Mouse (Mus musculus) midbrain, postnatal 0 days (tissue): Measurements from ENCODE around the gene Ephb1. TPM values are rescaled to one million over a fixed set of nuclear protein-coding genes. Genes with fewer than 3 reads are reported as not detected.

Source experiments
- ATAC-seq: fragments of 200-750 bp; cut with Nextera tagmentation; 2 replicates; pipeline ENCODE4 v1.8.0; 2017; ENCODE audit warnings: moderate number of reproducible peaks, mild to moderate bottlenecking, moderate TSS enrichment, moderate library complexity; ENCODE audit not compliant: low FRiP score
- DNase-seq: peaks from one replicate; pipeline ENCODE4 v3.0.0-alpha.2; 2015; ENCODE audit warnings: low spot score
- H3K27ac ChIP-seq: fragments of 300-500 bp; sonication (generic); 2 replicates; pipeline ENCODE4 v1.5.1; 2014; ENCODE audit warnings: low read depth, mild to moderate bottlenecking, low read length, mixed read lengths
- H3K27me3 ChIP-seq: fragments of 300-500 bp; sonication (generic); 2 replicates; pipeline ENCODE4 v1.6.1; 2014; ENCODE audit warnings: low read length, control low read depth, mixed read lengths; ENCODE audit not compliant: insufficient read depth
- H3K36me3 ChIP-seq: fragments of 300-500 bp; sonication (generic); 2 replicates; pipeline ENCODE4 v1.6.1; 2014; ENCODE audit warnings: low read length, control low read depth, mixed read lengths; ENCODE audit not compliant: insufficient read depth
- H3K4me1 ChIP-seq: fragments of 300-500 bp; sonication (generic); 2 replicates; pipeline ENCODE4 v1.6.1; 2014; ENCODE audit warnings: mild to moderate bottlenecking, control low read depth, antibody characterized with exemption, low read length, mixed read lengths; ENCODE audit not compliant: insufficient read depth
- H3K4me2 ChIP-seq: fragments of 300-500 bp; sonication (generic); 2 replicates; pipeline ENCODE4 v1.6.1; 2014; ENCODE audit warnings: low read depth, mild to moderate bottlenecking, low read length, mixed read lengths; ENCODE audit not compliant: poor library complexity, severe bottlenecking
- H3K4me3 ChIP-seq: fragments of 300-500 bp; sonication (generic); 2 replicates; pipeline ENCODE4 v1.5.1; 2014; ENCODE audit warnings: low read depth, mild to moderate bottlenecking, low read length, moderate library complexity
- H3K9ac ChIP-seq: fragments of 300-500 bp; sonication (generic); replicated peaks from 2 replicates; pipeline ENCODE4 v1.6.1; 2014; ENCODE audit warnings: mild to moderate bottlenecking, low read length, moderate library complexity, mixed read lengths; ENCODE audit not compliant: poor library complexity, severe bottlenecking
- H3K9me3 ChIP-seq: fragments of 300-500 bp; sonication (generic); 2 replicates; pipeline ENCODE4 v1.6.1; 2016; ENCODE audit warnings: low read length, control low read depth
- CTCF ChIP-seq: IDR thresholded peaks from 2 replicates; pipeline ENCODE4 v1.5.1; 2016; ENCODE audit warnings: antibody characterized with exemption, mild to moderate bottlenecking
- WGBS: fragments of 180-500 bp; shearing (Covaris S2); extraction: QIAGEN DNeasy Blood & Tissue Kit; methylation state at CpG from one replicate; pipeline ENCODE4 v1.1.7; 2014; 5-methylcytosine and 5-hydroxymethylcytosine counted together
- polyA plus RNA-seq: library from polyadenylated mRNA; unstranded; fragments of >200 nt; fragmentation: Nextera tagmentation; extraction: Ambion mirVana; gene quantifications from 2 replicates; pipeline ENCODE4 v1.2.1, GENCODE M21; 2015
- total RNA-seq: library from RNA; depleted of rRNA; stranded (reverse); fragments of >200 nt; gene quantifications from 2 replicates; pipeline ENCODE4 v1.2.3, GENCODE M21; 2014

The Ephb1 gene
- total and polyA plus RNA-seq, 2 experiments from 2014 or later: 69.4 to 85.9 TPM

DNA sequence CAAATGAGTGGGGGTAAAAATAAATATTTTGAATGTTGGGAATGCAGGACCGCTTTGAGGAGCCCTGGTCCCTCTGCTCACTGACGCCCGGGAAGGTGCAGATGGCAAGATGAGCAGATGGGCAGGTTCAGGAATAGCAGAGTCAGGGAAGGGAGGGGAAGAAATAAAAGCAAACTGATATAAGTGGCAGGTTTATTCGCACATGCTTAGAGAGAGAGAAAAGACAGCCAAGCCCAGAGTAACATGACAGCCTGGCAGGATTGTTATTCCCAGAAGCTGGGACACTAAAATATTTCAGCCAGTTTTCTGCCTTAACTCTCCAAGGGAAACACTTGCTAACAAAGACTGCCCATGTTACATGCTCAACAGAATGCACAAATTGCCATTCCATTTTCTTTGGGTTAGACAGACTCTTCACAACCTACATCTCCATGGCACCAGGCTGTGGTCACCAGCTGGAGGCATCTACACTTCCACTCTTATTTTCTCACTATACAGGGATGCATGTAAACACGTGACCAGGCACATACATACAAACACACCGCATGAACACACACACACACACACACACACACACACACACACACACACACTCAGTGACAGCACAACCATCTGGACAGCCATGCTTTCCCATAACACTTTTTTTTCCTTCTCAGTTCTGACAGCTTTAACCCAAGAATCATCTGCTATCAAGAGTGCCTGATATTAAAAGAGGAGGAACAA lies 315.3 kb downstream of the Ephb1 start:
- Histone ChIP-seq H3K9ac (no peak overlapping the region), H3K27me3 (no peaks in the 10 kb centered on the region), H3K4me3 (no peak overlapping the region), H3K4me1 (no peaks in the 10 kb centered on the region; the same call in 1 of the 2 replicates), H3K36me3 (no peaks in the 10 kb centered on the region), H3K4me2 (no peak overlapping the region), H3K27ac (no peak overlapping the region), H3K9me3 (no peaks in the 10 kb centered on the region)
- TF ChIP-seq CTCF: no peak
- 78% methylated on average over 6 of the region's 6 CpGs for WGBS
- ATAC-seq (no peak), DNase-seq (no peak)

DNA sequence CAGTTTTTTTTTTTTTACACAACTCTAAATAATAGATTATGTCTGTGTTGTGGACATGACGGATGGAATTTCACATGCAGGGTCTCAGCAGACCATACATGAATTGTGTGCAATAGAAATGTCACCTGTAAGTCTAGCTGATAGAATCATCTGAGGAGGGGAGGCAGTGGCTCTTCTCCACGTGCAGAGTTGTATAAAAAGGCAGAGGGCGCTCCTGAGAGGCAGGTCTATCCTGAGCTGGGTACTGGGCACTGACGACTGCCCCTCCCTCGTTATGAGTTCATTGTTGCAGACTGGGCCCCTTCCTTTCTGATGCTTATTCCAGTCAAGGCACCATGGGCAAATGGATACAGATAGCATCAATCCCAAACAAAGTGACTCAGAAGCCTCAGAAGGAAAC lies 318.4 kb downstream of the Ephb1 start:
- no peak for TF ChIP-seq CTCF

DNA sequence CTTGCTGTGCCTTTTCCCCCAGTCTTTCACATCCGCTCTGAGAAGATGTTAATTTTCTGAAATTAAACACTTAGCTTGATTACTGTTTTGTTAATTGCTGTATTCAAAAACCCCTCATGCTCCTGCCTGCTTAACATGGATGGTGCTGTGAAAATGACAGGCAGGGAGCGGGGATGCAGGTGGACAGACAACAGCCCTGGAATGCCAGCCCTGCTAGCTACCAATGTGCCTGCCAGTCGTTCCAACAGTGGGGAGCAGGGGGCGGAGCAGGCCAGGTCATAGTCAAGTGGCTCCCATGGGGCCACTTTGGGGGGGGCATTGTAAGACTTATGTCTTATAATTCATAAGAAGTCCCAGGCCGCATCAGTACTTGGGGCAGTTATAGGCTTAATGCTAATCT lies 321.3 kb downstream of the Ephb1 start:
- Histone ChIP-seq H3K27ac (no peak overlapping the region), H3K27me3 (no peaks in the 10 kb centered on the region), H3K9me3 (no peaks in the 10 kb centered on the region), H3K4me3 (no peak overlapping the region), H3K36me3 (no peaks in the 10 kb centered on the region), H3K4me2 (no peak overlapping the region), H3K4me1 (peaks cover 5% of the 10 kb centered on the region; the same call in 1 of the 2 replicates), H3K9ac (no peak overlapping the region)
- TF ChIP-seq CTCF: no peak
- ATAC-seq (no peak), DNase-seq (no peak)
- 77% methylated on average over 5 of the region's 5 CpGs for WGBS

More for the DNA sequence above, 318.4 kb downstream of the Ephb1 start:
- 68% methylated on average over 5 of the region's 5 CpGs for WGBS
- peaks cover 5% of the 10 kb centered on the region; the same call in 1 of the 2 replicates for H3K4me1 ChIP-seq
- no peak overlapping the region for H3K4me3 ChIP-seq
- H3K9me3 ChIP-seq: no peaks in the 10 kb centered on the region
- H3K9ac ChIP-seq: no peak overlapping the region
- no peaks in the 10 kb centered on the region for H3K27me3 ChIP-seq
- H3K27ac ChIP-seq: peak overlapping the region; percentile 12; the same call in 1 of the 2 replicates
- DNase-seq: no peak
- no peak for ATAC-seq
- no peak overlapping the region for H3K4me2 ChIP-seq
- H3K36me3 ChIP-seq: no peaks in the 10 kb centered on the region

DNA sequence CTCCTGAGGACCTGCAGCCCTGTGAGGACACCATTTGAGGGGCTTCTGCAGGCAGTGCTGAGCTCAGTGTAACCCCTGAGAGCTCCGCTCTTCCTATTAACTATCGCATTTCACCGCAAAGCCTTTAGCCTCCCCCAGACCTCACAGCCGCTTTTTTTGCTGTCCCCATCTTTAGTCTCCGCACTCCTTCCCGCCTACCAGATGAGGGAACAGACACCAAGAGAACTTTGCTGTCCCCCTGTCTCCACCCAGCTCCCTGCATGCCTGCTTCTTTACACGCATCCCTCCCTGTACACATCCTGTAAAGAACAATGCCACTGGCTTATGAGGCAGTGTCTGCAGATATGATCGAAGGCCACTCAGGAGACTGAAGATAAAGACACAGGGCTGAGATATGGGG lies 322.1 kb downstream of the Ephb1 start:
- Histone ChIP-seq H3K4me1 (peaks cover 5% of the 10 kb centered on the region; the same call in 1 of the 2 replicates), H3K9ac (no peak overlapping the region), H3K36me3 (no peaks in the 10 kb centered on the region), H3K27me3 (no peaks in the 10 kb centered on the region), H3K27ac (0 out of 2 replicates have a peak overlapping the region, but pooled peaks have one; percentile 34), H3K4me3 (no peak overlapping the region), H3K4me2 (no peak overlapping the region), H3K9me3 (no peaks in the 10 kb centered on the region)
- WGBS: 61% methylated on average over 8 of the region's 8 CpGs
- DNase-seq: no peak
- no peak for TF ChIP-seq CTCF
- no peak for ATAC-seq

DNA sequence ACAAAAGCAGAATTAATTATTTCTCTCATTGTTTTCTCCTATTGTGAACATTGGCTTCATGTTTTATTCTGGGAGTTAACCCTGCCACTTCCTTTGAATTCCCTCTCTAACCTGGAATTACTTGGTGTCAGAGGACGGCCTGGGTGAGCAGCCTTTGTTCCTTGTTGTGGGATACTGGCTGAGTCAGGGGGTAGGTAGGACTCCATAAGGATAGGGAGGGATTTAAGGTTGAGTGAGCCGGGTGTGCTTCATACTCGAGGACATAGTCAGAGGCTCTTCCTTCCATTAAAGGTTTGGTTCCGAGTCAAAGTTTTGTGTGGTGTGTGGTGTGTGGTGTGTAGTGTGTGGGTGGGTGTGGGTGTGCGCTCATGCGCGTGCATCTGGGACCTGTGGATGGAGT lies 324.8 kb downstream of the Ephb1 start:
- no peak overlapping the region for H3K4me2 ChIP-seq
- H3K9ac ChIP-seq: no peak overlapping the region
- H3K27ac ChIP-seq: no peak overlapping the region
- ATAC-seq: no peak
- H3K27me3 ChIP-seq: no peaks in the 10 kb centered on the region
- WGBS: 72% methylated on average over 7 of the region's 7 CpGs
- H3K4me3 ChIP-seq: no peak overlapping the region
- peaks cover 5% of the 10 kb centered on the region; the same call in 1 of the 2 replicates for H3K4me1 ChIP-seq
- no peaks in the 10 kb centered on the region for H3K9me3 ChIP-seq
- no peak for TF ChIP-seq CTCF
- no peaks in the 10 kb centered on the region for H3K36me3 ChIP-seq
- DNase-seq: no peak

DNA sequence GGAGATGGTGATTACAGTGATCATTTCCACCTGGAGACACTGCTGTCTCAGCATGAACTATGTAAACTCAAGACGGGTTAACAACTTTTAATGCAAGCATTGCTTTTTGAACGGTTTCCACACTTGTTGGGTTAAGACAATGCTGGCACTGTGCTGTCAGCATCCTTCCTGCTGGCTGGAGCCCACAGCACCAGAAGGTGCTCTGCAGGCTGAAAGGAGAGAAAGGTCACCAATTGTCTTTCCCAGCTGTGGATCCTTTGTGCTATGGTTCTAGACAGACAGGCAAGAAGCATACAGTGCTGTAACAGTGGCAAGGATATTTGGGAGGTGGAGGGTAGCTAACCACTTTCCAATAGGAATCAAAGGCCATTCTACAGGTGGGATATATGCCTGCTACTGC lies 328.4 kb downstream of the Ephb1 start:
- H3K27ac ChIP-seq: no peak overlapping the region
- DNase-seq (no peak), ATAC-seq (no peak)
- no peak overlapping the region for H3K4me3 ChIP-seq
- no peak overlapping the region for H3K9ac ChIP-seq
- no peaks in the 10 kb centered on the region for H3K9me3 ChIP-seq
- no peaks in the 10 kb centered on the region for H3K27me3 ChIP-seq
- no peaks in the 10 kb centered on the region for H3K4me1 ChIP-seq
- no peak for TF ChIP-seq CTCF
- 75% methylated on average over 2 of the region's 2 CpGs for WGBS
- H3K36me3 ChIP-seq: no peaks in the 10 kb centered on the region
- H3K4me2 ChIP-seq: no peak overlapping the region
